8 mouse cellular contexts compared by ENCODE assay signal in genomic region chr19:44988831-44989566, GRCm38 (mm10). TPM values are rescaled to one million over a fixed set of nuclear protein-coding genes. Genes with fewer than 3 reads are reported as not detected.
DNase-seq lines count a peak whose midpoint lies in the region; ATAC-seq and TF ChIP-seq lines count a peak whose summit lies in the region.

Sema4g (plus strand) TSS chr19:44989101.

- peaks cover 31% of the 10 kb centered on the region for H3K4me1 ChIP-seq in forebrain, embryonic 13.5 days
- H3K4me1 ChIP-seq in intestine, embryonic 16.5 days (ENCODE audit: control insufficient read depth, insufficient read depth, low read length) = peaks cover 25% of the 10 kb centered on the region
- H3K4me1 ChIP-seq in limb, embryonic 15.5 days = peaks cover 33% of the 10 kb centered on the region
- H3K4me1 ChIP-seq in neural tube, embryonic 13.5 days (replicated peaks) = peaks cover 43% of the 10 kb centered on the region

- ATAC-seq in forebrain, embryonic 13.5 days = peak; percentile 84
- ATAC-seq in intestine, embryonic 16.5 days = peak; percentile 41
- peak; percentile 49; the same call in 1 of the 2 replicates for ATAC-seq in limb, embryonic 15.5 days (ENCODE audit: insufficient number of reproducible peaks, low FRiP score, low TSS enrichment, low read depth)
- ATAC-seq in neural tube, embryonic 13.5 days (ENCODE audit: low read depth) = peak; percentile 88

- no peaks in the 10 kb centered on the region for H3K27me3 ChIP-seq in forebrain, embryonic 13.5 days
- H3K27me3 ChIP-seq in intestine, embryonic 16.5 days (replicated peaks; ENCODE audit: control insufficient read depth, insufficient read depth, low read length) = no peaks in the 10 kb centered on the region
- H3K27me3 ChIP-seq in limb, embryonic 15.5 days = no peaks in the 10 kb centered on the region
- no peaks in the 10 kb centered on the region for H3K27me3 ChIP-seq in neural tube, embryonic 13.5 days

- peak within 1 kb of the TSS; percentile 95 for H3K4me2 ChIP-seq in forebrain, embryonic 13.5 days
- peak within 1 kb of the TSS; percentile 97 for H3K4me2 ChIP-seq in intestine, embryonic 16.5 days (ENCODE audit: low read depth, low read length)
- H3K4me2 ChIP-seq in limb, embryonic 15.5 days = peak within 1 kb of the TSS; percentile 99
- peak within 1 kb of the TSS; percentile 92 for H3K4me2 ChIP-seq in neural tube, embryonic 13.5 days

- peak; percentile 50 for TF ChIP-seq CTCF in left cerebral cortex, adult 2 months (IDR thresholded peaks at IDR 0.05)

- intact Hi-C loops in left cerebral cortex, adult 2 months (cut with DNase I) = loop anchor here (2.0 kb wide), 1 partner anchor 28 kb away; no protein-coding TSS in a partner anchor
- intact Hi-C loops in gastrocnemius, postnatal 36 days (cut with DNase I) = no loop called here

- peak within 1 kb of the TSS; percentile 80 for H3K27ac ChIP-seq in left cerebral cortex, adult 2 months
- H3K27ac ChIP-seq in forebrain, embryonic 13.5 days = peak within 1 kb of the TSS; percentile 37
- peak within 1 kb of the TSS; percentile 97 for H3K27ac ChIP-seq in intestine, embryonic 16.5 days (ENCODE audit: low read length)
- H3K27ac ChIP-seq in limb, embryonic 15.5 days = peak within 1 kb of the TSS; percentile 47
- H3K27ac ChIP-seq in neural tube, embryonic 13.5 days (replicated peaks) = peak within 1 kb of the TSS; percentile 81

- DNase-seq in left cerebral cortex, adult 2 months (ENCODE audit: extremely low spot score in 1 of 2, low spot score in 2 of 2) = no peak
- DNase-seq in left cerebral cortex, adult 9 months (ENCODE audit: low spot score in 2 of 2) = no peak
- DNase-seq in adrenal gland, postnatal 4 days (ENCODE audit: low spot score in 2 of 2) = no peak
- no peak for DNase-seq in gastrocnemius, postnatal 36 days

- peak within 1 kb of the TSS; percentile 91 for H3K9ac ChIP-seq in forebrain, embryonic 13.5 days
- H3K9ac ChIP-seq in intestine, embryonic 16.5 days (ENCODE audit: low read depth, low read length) = peak within 1 kb of the TSS; percentile 90
- peak within 1 kb of the TSS; percentile 76 for H3K9ac ChIP-seq in limb, embryonic 15.5 days
- peak within 1 kb of the TSS; percentile 95 for H3K9ac ChIP-seq in neural tube, embryonic 13.5 days

- no peaks in the 10 kb centered on the region for H3K9me3 ChIP-seq in forebrain, embryonic 13.5 days (replicated peaks)
- H3K9me3 ChIP-seq in intestine, embryonic 16.5 days (ENCODE audit: control insufficient read depth, low read length) = no peaks in the 10 kb centered on the region
- no peaks in the 10 kb centered on the region for H3K9me3 ChIP-seq in limb, embryonic 15.5 days
- H3K9me3 ChIP-seq in neural tube, embryonic 13.5 days = no peaks in the 10 kb centered on the region

- H3K36me3 ChIP-seq in forebrain, embryonic 13.5 days (ENCODE audit: poor library complexity, severe bottlenecking) = peaks cover 8% of the 10 kb centered on the region; the same call in 1 of the 2 replicates
- no peaks in the 10 kb centered on the region for H3K36me3 ChIP-seq in intestine, embryonic 16.5 days (ENCODE audit: control insufficient read depth, insufficient read depth, low read length)
- no peaks in the 10 kb centered on the region for H3K36me3 ChIP-seq in limb, embryonic 15.5 days
- peaks cover 17% of the 10 kb centered on the region for H3K36me3 ChIP-seq in neural tube, embryonic 13.5 days

- peak within 1 kb of the TSS; percentile 60 for H3K4me3 ChIP-seq in left cerebral cortex, adult 2 months
- peak within 1 kb of the TSS; percentile 78 for H3K4me3 ChIP-seq in forebrain, embryonic 13.5 days
- H3K4me3 ChIP-seq in intestine, embryonic 16.5 days (ENCODE audit: low read length) = peak within 1 kb of the TSS; percentile 82
- peak within 1 kb of the TSS; percentile 71 for H3K4me3 ChIP-seq in limb, embryonic 15.5 days
- peak within 1 kb of the TSS; percentile 91 for H3K4me3 ChIP-seq in neural tube, embryonic 13.5 days

- under 1% methylated on average over 44 of the region's 58 CpGs for WGBS in forebrain, embryonic 13.5 days
- WGBS in intestine, embryonic 16.5 days = under 1% methylated on average over 49 of the region's 58 CpGs
- WGBS in limb, embryonic 15.5 days = under 1% methylated on average over 45 of the region's 58 CpGs
- under 1% methylated on average over 54 of the region's 58 CpGs for whole genome bisulfite sequencing in neural tube, embryonic 13.5 days

RNA-seq across cellular contexts. Expression of gene Sema4g, which starts in this region (rescaled TPM):
- 10 to 100 TPM; 19.4 to 24.4 TPM for total RNA-seq in left cerebral cortex, adult 2 months (2021)
- 10 to 100 TPM; 15.5 to 26.5 TPM for total RNA-seq in adrenal gland, postnatal 4 days (2021)
- 9.7 and 11.7 TPM in 2 replicates for polyA plus RNA-seq in forebrain, embryonic 13.5 days (2015; fragmentation: Nextera tagmentation; extraction: Ambion mirVana)
- 19.0 and 21.1 TPM in 2 replicates for polyA plus RNA-seq in intestine, embryonic 16.5 days (2015; fragmentation: Nextera tagmentation; extraction: Ambion mirVana)
- polyA plus RNA-seq in limb, embryonic 15.5 days (2015; fragmentation: Nextera tagmentation; extraction: Ambion mirVana) = 3.8 and 4.9 TPM in 2 replicates
- 16.7 and 17.4 TPM in 2 replicates for polyA plus RNA-seq in neural tube, embryonic 13.5 days (2015; fragmentation: Nextera tagmentation; extraction: Ambion mirVana)
- under 1 TPM; 0.20 to 0.42 TPM for total RNA-seq in gastrocnemius, postnatal 36 days (2021)

Comparison
In these comparisons a context has a peak if more than half of its experiments do, and no peak if none do; other contexts are left out.
1. RNA of gene Sema4g (total RNA-seq): 15.5 to 26.5 TPM in adrenal gland, postnatal 4 days and 19.4 to 24.4 TPM in left cerebral cortex, adult 2 months; 0.20 to 0.42 TPM in gastrocnemius, postnatal 36 days; every median in the first group is over 10 times any median in the second.
2. H3K27ac ChIP-seq: peak in every context shown above with its lines; median percentile 97 in intestine, embryonic 16.5 days; 81 in neural tube, embryonic 13.5 days; 80 in left cerebral cortex, adult 2 months; 47 in limb, embryonic 15.5 days; 37 in forebrain, embryonic 13.5 days.
3. Peak in every context shown above with its lines, with median percentiles within 50 percentile points of each other: H3K4me3 ChIP-seq, ATAC-seq, H3K4me2 ChIP-seq and H3K9ac ChIP-seq.